Mouse (Mus musculus) liver, postnatal 0 days (tissue): ENCODE results near the gene Ceacam14. TPM values are rescaled to one million over a fixed set of nuclear protein-coding genes. Genes with fewer than 3 reads are reported as not detected.

Experiments used
- ATAC-seq: fragments of 200-750 bp; cut with Nextera tagmentation; 2 replicates; pipeline ENCODE4 v1.8.0; 2017; ENCODE audit warnings: mild to moderate bottlenecking, moderate library complexity
- DNase-seq: peaks from one replicate; pipeline ENCODE4 v3.0.0-alpha.2; 2016
- H3K27ac ChIP-seq: fragments of 300-500 bp; sonication (generic); 2 replicates; pipeline ENCODE4 v1.5.1; 2014; ENCODE audit warnings: antibody characterized with exemption, moderate library complexity, mild to moderate bottlenecking, low read depth
- H3K27me3 ChIP-seq: fragments of 300-500 bp; sonication (generic); 2 replicates; pipeline ENCODE4 v1.6.1; 2014; ENCODE audit warnings: low read length, control low read depth, mixed read lengths; ENCODE audit not compliant: insufficient read depth
- H3K36me3 ChIP-seq: fragments of 300-500 bp; sonication (generic); replicated peaks from 2 replicates; pipeline ENCODE4 v1.6.1; 2014; ENCODE audit warnings: mild to moderate bottlenecking, control low read depth, low read length, moderate library complexity, mixed read lengths; ENCODE audit not compliant: insufficient read depth
- H3K4me1 ChIP-seq: fragments of 300-500 bp; sonication (generic); 2 replicates; pipeline ENCODE4 v1.6.1; 2014; ENCODE audit warnings: antibody characterized with exemption, mild to moderate bottlenecking, control low read depth; ENCODE audit not compliant: insufficient read depth
- H3K4me2 ChIP-seq: fragments of 300-500 bp; sonication (generic); 2 replicates; pipeline ENCODE4 v1.6.1; 2014; ENCODE audit warnings: low read depth, mild to moderate bottlenecking, low read length, moderate library complexity, mixed read lengths
- H3K4me3 ChIP-seq: fragments of 300-500 bp; sonication (generic); 2 replicates; pipeline ENCODE4 v1.5.1; 2014; ENCODE audit warnings: low read depth, low read length
- H3K9ac ChIP-seq: fragments of 300-500 bp; sonication (generic); replicated peaks from 2 replicates; pipeline ENCODE4 v1.6.1; 2014; ENCODE audit warnings: mild to moderate bottlenecking, moderate library complexity
- H3K9me3 ChIP-seq: fragments of 300-500 bp; sonication (generic); 2 replicates; pipeline ENCODE4 v1.6.1; 2016; ENCODE audit warnings: mild to moderate bottlenecking, control low read depth, low read length, mixed read lengths
- CTCF ChIP-seq: sonication (generic); IDR thresholded peaks from 2 replicates; pipeline ENCODE4 v1.5.1; 2016; ENCODE audit warnings: antibody characterized with exemption, low read depth
- EP300 ChIP-seq: IDR thresholded peaks from 2 replicates; pipeline ENCODE4 v1.6.1; 2016; ENCODE audit warnings: antibody characterized with exemption, low read depth, mild to moderate bottlenecking
- WGBS: fragments of 180-500 bp; shearing (Covaris S2); extraction: QIAGEN DNeasy Blood & Tissue Kit; methylation state at CpG from one replicate; pipeline ENCODE4 v1.1.7; 2014; ENCODE audit not compliant: insufficient replicate concordance; 5-methylcytosine and 5-hydroxymethylcytosine counted together
- polyA plus RNA-seq: library from polyadenylated mRNA; unstranded; fragments of >200 nt; fragmentation: Nextera tagmentation; extraction: Ambion mirVana; gene quantifications from 2 replicates; pipeline ENCODE4 v1.2.1, GENCODE M21; 2015

The Ceacam14 gene
- not detected in 2 replicates for polyA plus RNA-seq

DNA sequence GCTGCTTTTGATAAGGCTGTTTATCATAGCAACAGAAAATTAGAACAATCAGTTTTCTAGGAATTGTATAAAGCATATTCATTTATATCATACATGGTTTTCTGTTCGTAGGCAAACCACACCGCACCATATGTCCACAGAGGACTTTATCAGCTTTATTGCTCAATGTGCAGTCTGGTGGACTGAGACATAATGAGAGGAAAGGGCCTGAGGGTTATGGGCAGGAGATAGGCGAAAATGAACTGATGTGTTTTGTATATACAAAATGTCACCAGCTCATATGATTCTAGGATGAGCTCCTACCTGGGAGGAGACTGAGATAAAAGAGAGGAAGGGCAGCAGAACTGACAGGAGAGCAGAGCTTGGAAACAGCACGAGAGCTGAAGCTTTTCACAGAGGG is at the start of gene Ceacam14:
TSS of gene Ceacam14 (plus strand) at position 301 of the 400 bp plus-strand sequence.
- H3K36me3 ChIP-seq, result no peaks in the 10 kb centered on the region

More for the DNA sequence above, at the start of gene Ceacam14:
- TF ChIP-seq CTCF (no peak), EP300 (no peak)
- DNase-seq (no peak), ATAC-seq (no peak)
- Histone ChIP-seq H3K4me1 (no peaks in the 10 kb centered on the region), H3K4me2 (no peak within 1 kb of the TSS), H3K27me3 (no peaks in the 10 kb centered on the region), H3K4me3 (no peak within 1 kb of the TSS), H3K9ac (no peak within 1 kb of the TSS), H3K27ac (no peak within 1 kb of the TSS), H3K9me3 (no peaks in the 10 kb centered on the region; the same call in 1 of the 2 replicates)
- WGBS, result 56% methylated on average over 4 of the region's 4 CpGs

Other genes starting within 250 kb of the Ceacam14 start
- gene Ceacam5, start 99.4 kb upstream of the Ceacam14 start, polyA plus RNA-seq, result not detected in 2 replicates
- gene Gm5155, start 59.1 kb downstream of the Ceacam14 start, polyA plus RNA-seq, result not detected in 2 replicates
- not detected in 2 replicates for gene Ceacam11, start 159.5 kb downstream of the Ceacam14 start, polyA plus RNA-seq
- gene Ceacam13, start 197.3 kb downstream of the Ceacam14 start, polyA plus RNA-seq, result not detected in 2 replicates